Mouse (Mus musculus) lung, adult 2 months (tissue): ENCODE measurements at regions not wholly inside any gene's neighbourhood (a gene's known extent, or its start where the extent isn't known, plus 50 kb on each side); places are given as distances from the start of the nearest gene placed in this dataset.

Experiments used
- DNase-seq: peaks from one replicate; pipeline ENCODE4 v3.0.0; 2022
- H3K4me1 ChIP-seq: fragments of 200-500 bp; 2 replicates; pipeline ENCODE4 v1.6.1; 2011; ENCODE audit warnings: low read length; ENCODE audit not compliant: control insufficient read depth, insufficient read depth
- H3K4me3 ChIP-seq: fragments of 200-500 bp; replicated peaks from 2 replicates; pipeline ENCODE3; 2011; ENCODE audit warnings: low read depth, mild to moderate bottlenecking, control low read depth, low read length; ENCODE audit errors: extremely low read depth
- CTCF ChIP-seq: fragments of 200-500 bp; IDR thresholded peaks from 2 replicates; pipeline ENCODE4 v1.5.1; 2011; ENCODE audit warnings: mild to moderate bottlenecking, low read length, control low read depth; ENCODE audit not compliant: insufficient read depth
- POLR2A ChIP-seq: fragments of 200-500 bp; IDR thresholded peaks from 2 replicates; pipeline ENCODE4 v1.6.1; 2011; ENCODE audit warnings: low read depth, mild to moderate bottlenecking, control low read depth, low read length, borderline replicate concordance; ENCODE audit errors: extremely low read depth
- whole genome bisulfite sequencing: fragments of 180-500 bp; shearing (Covaris S2); methylation state at CpG from one replicate; pipeline ENCODE4 v1.1.7; 2018; 5-methylcytosine and 5-hydroxymethylcytosine counted together

GRCm38 (mm10) chr2:115268247-115268646, 313.3 kb upstream of the BC052040 start:
- no peak for DNase-seq
- Histone ChIP-seq H3K4me1 (no peaks in the 10 kb centered on the region), H3K4me3 (no peak overlapping the region)
- 76% methylated on average over 7 of the region's 7 CpGs for WGBS
- TF ChIP-seq POLR2A = no peak
- no peak for TF ChIP-seq CTCF

DNA sequence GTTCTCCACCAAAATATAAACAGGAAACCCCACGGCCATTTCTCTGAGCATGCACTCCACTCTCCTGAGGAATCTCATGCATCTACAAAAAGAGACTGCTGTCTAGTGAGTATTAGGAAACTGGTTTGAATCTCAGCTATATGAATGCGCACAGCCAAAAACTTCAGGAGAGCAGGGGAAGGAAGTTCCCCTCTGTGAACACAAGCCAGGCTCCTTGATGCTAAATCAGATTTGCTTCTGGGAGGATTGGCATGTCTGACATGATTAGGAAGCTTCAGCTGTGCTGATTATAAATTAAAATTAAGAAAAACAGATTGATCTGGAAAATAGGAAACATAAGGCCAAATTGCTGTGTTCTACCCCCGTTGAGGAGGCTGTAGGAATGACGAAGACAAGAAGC, 304.1 kb upstream of the BC052040 start:
- Histone ChIP-seq H3K4me1 (no peaks in the 10 kb centered on the region), H3K4me3 (no peak overlapping the region)
- TF ChIP-seq POLR2A (no peak), CTCF (no peak)
- 45% methylated on average over 4 of the region's 4 CpGs for WGBS
- no peak for DNase-seq

GRCm38 (mm10) chr2:115293020-115293419, 288.5 kb upstream of the BC052040 start:
- H3K4me1 ChIP-seq = no peaks in the 10 kb centered on the region
- WGBS = 80% methylated on average over 2 of the region's 2 CpGs
- TF ChIP-seq POLR2A (no peak), CTCF (no peak)
- DNase-seq = no peak
- no peak overlapping the region for H3K4me3 ChIP-seq

- H3K4me1 ChIP-seq = no peaks in the 10 kb centered on the region
- 79% methylated on average over 6 of the region's 6 CpGs for WGBS
- H3K4me3 ChIP-seq = no peak overlapping the region
- TF ChIP-seq POLR2A (no peak), CTCF (no peak)
- DNase-seq = no peak
Measured at GRCm38 (mm10) chr2:115297463-115297862, 284.1 kb upstream of the BC052040 start.

DNA sequence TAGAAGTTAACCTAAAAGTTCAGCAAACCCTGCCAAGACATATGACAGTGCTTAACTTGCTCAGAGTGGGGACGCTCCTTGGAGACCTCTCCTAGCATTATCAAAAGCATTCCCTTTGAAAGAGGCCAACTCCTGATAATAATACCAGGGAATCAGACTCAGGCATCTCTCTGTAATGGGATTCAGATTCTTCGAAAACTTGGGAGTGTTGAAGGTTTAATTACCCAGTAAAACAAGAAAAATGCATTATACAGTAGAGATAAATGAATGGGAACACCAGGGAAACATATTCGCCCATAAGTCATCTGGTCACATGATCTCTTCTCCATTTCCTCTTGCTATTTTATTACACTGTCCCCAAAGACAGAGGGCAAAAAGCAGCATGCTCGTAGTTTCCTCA, 274.3 kb upstream of the BC052040 start:
- WGBS = 82% methylated on average over 4 of the region's 4 CpGs
- Histone ChIP-seq H3K4me1 (no peaks in the 10 kb centered on the region), H3K4me3 (no peak overlapping the region)
- DNase-seq = no peak
- TF ChIP-seq CTCF = no peak
- TF ChIP-seq POLR2A = no peak

DNA sequence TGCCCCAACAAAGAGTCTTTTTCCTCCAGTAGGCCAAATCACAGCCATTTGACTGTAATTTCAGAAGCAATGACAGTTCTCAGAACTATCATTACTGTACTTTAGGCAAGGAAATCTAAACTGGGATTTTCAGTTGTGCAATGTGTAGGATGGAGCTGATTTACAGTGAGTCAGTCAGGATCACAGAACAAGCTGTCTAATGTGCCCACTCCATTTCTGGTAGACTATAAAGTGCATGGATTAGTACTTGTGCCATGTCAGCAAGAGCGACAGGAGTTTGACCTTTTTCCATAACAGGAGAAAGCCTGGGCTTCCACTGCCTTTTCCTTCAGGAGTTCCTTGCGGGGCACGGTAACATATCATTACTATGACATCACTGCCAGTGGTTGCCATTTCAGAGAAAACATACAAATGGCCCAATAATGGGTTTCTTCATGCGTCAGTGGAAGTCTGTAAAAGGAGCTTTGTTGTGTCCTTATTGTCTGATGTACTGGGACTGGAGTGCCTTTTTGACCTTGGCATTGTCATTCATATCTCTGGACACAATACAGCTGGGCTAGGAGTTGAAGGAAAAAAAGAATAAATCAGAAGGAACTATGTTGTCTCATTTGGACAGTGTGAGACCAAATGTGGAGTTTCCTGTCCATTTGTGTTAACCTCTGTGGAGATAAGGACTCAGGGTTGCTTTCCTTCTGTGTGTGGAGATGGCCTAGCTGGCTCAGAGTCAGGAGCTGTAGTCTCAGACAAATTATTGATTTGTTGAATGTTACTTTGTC, 271.5 kb upstream of the BC052040 start:
- Histone ChIP-seq H3K4me1 (no peaks in the 10 kb centered on the region), H3K4me3 (no peak overlapping the region)
- no peak for DNase-seq
- WGBS = 57% methylated on average over 4 of the region's 4 CpGs
- TF ChIP-seq CTCF (no peak), POLR2A (no peak)

DNA sequence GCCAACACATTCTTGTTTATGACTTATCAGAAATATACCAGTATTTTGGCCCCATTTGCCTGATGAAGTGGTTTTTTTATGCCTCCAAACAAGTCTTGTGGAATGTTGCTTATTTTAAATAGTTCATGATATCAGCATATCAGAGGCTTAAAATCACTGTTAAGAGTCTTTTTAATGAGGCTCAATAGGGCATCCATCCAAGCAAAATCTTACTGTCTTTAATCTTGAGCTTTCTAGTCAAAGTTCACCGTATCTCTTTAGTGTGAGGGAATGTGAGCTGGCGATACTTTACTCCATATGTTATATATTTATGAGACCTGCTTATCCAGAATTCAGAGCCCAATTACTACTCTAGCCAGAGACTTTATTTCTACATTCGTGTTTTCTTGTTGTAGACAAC, 263.0 kb upstream of the BC052040 start:
- no peaks in the 10 kb centered on the region for H3K4me1 ChIP-seq
- no peak for TF ChIP-seq CTCF
- TF ChIP-seq POLR2A = no peak
- DNase-seq = no peak
- WGBS = 84% methylated on average over 3 of the region's 3 CpGs
- H3K4me3 ChIP-seq = no peak overlapping the region

DNA sequence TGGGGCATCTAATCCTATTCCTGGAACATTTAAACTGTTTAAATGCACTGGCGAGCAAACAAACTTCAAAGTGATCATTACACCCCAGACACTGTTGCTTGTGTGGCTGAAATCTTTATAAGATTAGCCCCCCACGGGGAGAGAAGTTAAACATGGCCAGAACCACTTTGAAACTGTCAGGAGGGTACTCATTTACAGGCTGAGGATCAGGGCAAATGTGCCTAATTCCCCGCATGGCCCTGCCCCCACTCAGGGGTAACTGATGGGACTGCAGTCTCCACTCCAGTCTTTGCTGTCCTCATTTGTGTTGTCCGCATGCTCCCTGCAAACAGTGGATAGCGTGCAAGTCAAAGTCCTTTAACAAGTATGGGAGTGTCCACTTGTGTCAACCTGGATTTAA, 258.9 kb upstream of the BC052040 start:
- H3K4me1 ChIP-seq = no peaks in the 10 kb centered on the region
- TF ChIP-seq CTCF = no peak
- TF ChIP-seq POLR2A = no peak
- WGBS = 69% methylated on average over 5 of the region's 5 CpGs

GRCm38 (mm10) chr2:115326526-115326925, 255.0 kb upstream of the BC052040 start:
- TF ChIP-seq POLR2A (no peak), CTCF (no peak)
- Histone ChIP-seq H3K4me3 (no peak overlapping the region), H3K4me1 (no peaks in the 10 kb centered on the region)
- DNase-seq = no peak
- WGBS = 82% methylated on average over 2 of the region's 2 CpGs

More for the DNA sequence above, 258.9 kb upstream of the BC052040 start:
- no peak for DNase-seq
- no peak overlapping the region for H3K4me3 ChIP-seq

DNA sequence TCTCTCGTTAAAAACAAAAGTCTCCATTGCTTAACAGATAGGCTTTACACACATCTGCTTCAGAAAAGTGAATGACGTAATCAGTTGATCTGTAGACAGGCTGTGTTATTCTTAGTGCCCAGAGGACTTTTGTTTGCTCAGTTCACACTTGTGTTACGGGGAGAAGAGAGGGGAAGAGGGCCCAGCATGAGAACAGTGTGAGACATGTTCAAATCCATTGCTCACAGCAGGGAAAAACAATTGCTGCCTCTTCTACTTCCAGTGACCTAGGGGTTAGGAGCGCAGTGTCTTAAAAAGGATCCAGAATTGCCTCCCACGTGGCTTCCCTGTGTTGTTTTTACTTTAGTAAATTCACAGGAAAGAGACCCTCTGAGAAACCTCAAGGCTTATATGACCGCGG, 243.3 kb upstream of the BC052040 start:
- no peak for TF ChIP-seq POLR2A
- TF ChIP-seq CTCF = no peak
- Histone ChIP-seq H3K4me1 (no peaks in the 10 kb centered on the region), H3K4me3 (no peak overlapping the region)
- 47% methylated on average over 7 of the region's 7 CpGs for WGBS
- DNase-seq = no peak
